Mouse (Mus musculus) neural tube, embryonic 10.5 days (tissue): ENCODE measurements at regions not wholly inside any gene's neighbourhood (a gene's known extent, or its start where the extent isn't known, plus 50 kb on each side); places are given as distances from the start of the nearest gene placed in this dataset.

Experiments
- DNase-seq: peaks from one replicate; pipeline ENCODE4 v3.0.0-alpha.2; 2017; ENCODE audit warnings: low spot score; ENCODE audit errors: extremely low spot score

DNA sequence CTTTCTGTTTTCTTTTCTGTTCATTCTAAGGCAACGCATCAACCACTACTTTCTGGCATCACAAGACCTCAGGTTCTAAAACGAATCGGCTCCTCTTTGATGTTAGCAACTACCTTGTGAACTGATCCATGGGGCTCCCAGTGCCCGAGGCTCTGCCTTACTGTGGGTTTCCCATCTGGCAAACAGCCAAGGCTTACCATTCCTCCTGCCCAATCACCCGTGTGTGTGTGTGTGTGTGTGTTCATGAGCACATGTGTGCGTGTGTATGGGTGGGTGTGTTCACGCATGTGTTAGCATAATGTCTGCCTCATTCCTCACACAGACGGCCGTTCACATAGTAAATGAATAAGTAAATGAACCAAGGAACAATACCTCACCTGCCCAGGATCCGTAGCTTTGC, 138.3 kb upstream of the Lpp start:
- DNase-seq, result no peak

DNA sequence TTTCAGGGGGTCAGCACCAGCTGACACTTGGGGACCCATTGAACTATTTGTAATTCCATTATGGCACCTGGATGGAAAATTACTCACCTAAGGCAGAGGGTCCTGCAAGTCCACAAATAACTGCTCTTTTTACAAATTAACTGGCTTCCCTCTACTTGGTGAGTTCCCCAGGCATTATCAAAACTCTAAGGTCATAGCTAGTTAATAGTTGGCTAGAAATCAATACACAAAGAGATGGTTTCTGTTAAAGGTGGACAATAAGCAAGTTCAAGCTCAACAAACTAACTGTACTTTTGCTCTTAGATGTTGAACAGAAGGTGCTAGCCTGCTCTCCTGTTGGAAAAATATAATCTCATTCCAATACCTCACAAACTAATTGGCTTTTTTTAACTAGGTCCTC, 138.7 kb upstream of the Lpp start:
- DNase-seq, result no peak

DNA sequence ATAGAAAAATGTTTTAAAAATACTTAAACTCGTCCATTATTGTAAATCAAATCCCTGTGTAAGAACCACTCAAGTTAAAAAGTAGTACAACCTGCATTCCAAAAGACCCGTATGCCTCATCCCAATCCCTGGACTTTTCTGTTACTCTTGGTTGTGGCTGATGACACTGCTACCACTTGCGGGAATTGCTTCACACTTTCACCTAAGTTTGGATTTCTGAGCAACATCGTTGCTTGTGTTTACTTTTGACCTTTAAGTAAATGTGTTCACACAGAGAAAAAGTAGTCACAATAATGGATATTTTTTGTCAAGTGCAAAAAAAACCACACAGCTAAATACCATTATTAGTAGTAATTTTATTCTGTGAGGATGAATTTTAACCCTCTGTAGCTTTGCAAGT, 139.2 kb upstream of the Lpp start:
- DNase-seq, result no peak

DNA sequence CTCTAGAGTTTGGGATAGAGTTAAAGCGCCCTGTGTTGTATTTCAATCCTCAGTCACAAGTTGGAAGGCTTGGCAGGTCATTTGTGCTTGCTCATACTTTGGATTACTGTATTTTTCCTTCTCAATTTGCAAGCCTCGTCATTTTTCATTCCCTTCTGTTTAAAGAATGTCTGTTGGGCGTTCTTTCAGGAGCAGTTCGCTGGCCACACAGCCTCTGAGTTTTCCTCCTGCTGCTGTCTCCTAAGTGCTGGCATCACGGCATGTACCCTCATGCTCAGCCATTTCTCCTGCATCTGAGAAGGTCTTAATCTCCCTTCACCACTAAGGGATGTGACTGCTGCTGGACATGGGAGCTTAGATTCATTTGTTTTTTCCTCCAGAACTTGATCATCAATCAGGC, 146.0 kb upstream of the Lpp start:
- DNase-seq, result no peak

DNA sequence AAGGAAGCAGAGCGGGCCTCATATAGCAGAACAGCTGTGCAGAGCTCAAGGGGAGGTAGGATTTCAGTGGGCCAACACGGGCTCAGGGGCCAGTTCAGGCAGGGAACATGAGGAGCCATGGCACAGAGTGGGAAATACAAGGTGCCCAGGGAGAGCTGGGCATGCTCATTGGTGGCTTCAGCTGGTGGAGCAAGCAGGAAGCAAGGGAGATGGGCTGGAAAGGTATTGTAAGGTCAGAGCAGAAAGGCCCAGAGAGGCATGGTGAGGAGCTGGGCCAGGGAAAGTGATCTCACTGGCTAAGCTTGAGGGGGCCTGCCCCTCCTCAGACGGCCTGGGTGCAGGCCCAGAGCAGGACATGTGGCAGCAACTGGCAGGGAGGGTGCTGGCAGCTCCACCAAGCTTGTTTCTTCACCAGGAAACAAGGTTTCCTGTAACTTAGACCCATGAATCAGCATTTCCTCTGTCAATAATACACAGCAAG, 155.2 kb upstream of the Lpp start:
- DNase-seq, result no peak

DNA sequence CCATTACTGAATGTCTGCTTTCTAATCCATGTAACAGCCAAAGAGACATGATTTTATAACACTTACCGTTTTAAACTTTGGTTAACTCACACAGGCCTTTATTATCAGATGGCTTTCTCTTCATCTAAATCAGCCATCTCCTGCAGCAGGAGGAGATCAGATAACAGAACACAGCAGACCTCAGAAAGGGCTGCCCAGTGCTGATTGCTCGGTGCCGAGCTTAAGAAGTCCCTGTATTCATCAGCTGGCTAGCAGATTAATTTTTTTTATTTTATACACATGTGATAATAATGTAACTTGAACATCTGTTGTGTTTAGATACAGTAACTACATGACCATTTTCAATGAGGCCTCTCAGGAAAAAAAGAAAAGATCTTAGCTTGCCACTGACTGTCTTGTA, 155.9 kb upstream of the Lpp start:
- DNase-seq, result no peak

DNA sequence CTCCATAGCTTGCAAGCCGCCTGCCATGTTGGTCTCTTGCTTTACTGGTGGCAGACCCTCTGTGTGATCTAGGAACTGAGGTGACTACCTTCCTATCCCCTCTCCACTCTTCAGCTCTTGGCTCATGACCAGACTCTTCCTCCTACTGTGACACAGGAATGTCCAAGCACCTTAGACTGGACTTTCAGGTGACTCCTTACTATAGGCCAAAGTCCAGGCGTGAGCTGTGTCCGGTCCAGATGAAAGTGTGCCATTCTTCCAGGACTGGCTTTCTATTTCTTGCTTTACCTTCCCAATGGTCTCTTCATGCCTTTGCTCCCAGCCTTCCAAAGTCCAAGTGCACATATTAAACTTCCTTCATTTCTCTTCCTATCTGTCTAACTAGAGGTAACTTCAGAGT, 156.3 kb upstream of the Lpp start:
- DNase-seq, result no peak

DNA sequence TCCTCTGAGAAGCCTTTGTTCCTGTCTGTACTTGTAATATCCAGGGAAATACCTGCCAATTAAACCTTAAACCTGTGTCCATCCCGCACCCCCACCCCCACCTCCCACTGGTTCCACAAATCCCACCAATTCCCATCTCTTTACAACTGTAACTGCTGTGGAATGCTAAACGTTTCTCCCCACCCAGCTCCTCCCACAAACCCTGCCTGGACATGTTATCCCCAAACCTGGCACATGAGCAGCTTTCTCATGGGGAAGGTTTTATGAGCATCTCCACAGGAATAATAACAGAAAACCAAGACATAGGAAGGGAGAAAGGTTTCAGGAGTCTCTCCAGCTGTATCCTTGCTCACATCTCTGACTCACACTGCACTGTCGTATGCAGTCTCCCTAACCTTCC, 156.8 kb upstream of the Lpp start:
- no peak for DNase-seq

DNA sequence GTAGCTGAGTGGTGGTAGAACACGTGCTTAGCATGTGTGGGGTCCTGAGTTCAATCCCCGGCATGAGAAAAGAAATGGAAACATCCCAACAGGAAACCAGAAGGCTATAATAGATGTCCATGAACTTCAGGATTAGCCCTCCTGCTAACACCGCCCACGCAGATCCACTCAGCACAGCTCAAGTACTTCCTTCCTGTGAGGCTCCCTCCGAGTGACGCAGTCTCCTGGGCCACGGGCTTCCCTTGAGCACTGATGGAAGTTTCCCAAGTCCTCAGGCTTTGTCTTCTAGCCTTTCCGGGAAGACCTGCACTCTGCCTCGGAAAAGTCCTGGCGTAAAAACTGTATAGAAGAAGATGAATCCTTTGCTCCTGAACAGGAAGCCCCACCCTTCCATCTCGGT, 158.5 kb upstream of the Lpp start:
- no peak for DNase-seq

DNA sequence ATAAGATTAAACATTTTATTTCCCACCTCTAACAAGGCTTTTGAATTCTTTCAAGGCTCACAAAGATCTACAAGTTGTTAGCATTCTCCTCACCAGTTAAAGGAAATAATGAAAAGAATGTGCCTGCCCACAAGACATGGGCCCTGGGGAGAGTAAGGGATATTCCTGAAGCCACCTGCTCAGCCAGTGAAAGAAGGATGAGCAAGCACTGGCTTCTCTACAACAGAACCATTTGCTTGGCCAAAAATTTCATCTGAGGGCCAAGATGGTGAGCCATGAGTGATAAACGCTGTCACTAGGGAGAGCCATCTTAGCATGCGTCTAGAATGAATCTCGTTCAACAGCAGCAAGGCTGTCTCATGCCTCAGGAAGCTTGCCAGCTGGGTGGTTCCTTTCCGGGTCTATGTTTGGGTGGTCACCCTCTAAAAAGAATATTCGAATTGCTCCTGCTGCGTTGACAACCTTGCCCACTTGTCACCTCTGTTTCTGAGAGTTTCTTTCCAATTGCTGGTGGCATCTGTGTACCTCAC, 161.2 kb upstream of the Lpp start:
- DNase-seq, result no peak

DNA sequence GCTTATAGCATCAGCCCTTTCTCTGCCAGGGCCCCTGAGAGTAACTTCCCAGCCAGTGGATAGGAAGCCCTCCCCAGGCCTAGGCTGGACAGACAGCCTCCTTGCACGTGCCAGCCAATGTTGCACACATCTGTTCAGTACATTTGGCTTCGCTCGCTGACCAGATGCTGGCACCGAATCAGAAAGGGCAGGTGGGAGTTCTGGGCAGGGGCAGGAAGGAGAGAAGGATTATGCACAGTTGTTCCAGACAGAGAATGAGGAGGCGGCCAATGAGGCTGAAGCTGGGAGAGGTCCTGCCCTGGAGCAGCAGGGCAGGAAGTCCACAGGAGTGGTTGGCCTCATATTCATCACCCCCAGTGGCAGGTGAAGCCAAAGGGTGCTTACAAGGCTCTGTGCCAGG, 161.8 kb upstream of the Lpp start:
- DNase-seq, result no peak

DNA sequence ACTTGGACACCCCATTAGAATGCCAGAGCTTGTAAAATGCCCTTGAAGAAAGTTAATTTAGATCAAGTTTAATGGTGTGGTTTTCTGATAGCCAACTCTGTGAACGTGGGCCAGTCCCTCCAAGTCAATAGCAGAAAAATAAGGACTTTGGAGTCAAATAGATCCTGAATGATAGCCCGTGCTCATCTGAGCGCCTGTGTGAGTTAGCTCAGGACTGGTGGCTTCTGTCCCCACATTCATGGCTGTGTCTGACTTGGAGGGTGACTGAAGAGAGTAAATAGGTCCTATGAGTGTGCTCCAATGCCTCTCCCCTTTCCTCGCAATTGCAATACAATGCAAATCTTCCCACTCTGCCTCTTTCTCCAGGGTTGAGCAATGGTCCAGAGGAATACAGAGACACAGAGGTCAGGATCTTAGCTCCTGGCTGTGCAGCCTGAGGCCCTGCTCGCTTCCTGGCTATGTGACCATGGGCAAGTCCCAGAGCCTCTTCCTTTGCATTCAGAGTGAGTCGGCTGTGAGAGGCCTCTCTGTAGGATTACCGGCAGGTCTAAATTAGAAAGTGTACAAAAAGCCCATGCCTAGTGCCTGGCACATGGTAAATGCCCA, 164.2 kb upstream of the Lpp start:
- DNase-seq, result no peak

DNA sequence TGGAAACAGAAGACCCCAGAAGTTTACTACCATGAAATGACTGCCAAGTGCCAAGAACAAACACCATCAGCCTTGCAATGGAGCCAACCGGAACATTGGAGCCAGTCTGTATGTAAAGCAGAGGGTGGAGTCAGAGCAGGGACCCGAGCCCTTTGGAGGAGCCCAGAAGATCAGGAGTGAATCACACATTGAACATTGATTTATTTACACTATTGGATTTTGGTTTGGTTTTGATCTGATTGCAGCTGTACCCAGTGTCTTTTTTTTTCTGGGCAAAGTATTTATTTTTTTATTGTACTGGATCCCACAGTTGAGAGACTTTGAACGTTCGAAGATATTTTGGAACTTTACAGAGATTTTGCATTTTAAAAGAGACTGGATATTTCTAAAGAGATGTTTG, 167.4 kb upstream of the Lpp start:
- no peak for DNase-seq

DNA sequence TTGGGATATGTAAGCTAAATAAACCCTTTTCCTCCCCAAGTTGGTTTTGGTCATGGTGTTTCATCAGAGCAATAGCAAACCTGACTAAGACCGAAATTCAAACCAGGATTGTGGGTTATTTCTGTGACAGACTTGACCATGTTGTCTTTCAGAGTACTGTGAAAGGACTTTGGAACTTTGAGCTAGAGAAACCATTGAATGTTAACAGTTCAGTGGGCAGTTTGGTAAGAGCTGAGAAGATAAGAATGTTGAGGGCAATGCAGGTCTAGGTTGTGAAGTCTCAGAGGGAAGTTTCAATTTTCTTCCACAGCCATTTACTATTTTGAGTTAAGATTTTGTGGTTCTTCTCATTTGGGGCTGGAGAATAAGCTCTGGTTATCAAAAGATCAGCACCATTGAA, 168.2 kb upstream of the Lpp start:
- DNase-seq, result no peak

DNA sequence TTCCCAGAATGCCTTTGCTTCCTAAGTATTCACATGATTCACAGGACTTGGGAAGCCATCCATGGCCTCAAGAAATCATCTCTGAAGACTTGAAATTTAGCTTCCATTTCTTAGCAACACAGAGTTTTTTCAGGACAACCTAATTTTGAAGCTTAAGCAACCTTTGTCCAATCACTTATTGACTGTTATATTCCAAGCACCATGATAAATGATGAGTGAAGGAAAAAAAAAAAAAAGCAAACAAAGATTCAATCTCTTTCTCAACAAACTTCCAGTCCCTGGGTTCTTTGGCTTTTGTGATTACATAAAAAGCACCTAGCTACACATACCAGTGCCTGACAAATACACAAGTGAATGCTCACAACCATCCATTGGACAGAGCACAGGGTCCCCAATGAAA, 169.4 kb upstream of the Lpp start:
- no peak for DNase-seq

DNA sequence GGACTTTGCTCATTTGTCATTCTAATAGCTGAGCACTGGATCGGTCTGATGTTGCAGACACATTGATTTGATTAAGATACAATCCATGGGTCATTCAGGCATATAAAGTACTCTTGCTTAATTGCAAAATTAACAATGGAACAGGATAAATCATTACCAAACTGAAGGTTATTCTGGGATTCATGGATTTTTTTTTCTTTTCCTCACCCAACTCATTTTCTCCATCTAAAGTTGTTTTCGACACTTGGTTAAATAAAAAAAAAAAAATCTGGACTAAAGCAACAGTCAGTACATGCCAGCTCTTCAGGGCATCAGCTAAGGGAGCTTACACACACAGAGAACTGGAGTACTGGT, 169.8 kb upstream of the Lpp start:
- no peak for DNase-seq

DNA sequence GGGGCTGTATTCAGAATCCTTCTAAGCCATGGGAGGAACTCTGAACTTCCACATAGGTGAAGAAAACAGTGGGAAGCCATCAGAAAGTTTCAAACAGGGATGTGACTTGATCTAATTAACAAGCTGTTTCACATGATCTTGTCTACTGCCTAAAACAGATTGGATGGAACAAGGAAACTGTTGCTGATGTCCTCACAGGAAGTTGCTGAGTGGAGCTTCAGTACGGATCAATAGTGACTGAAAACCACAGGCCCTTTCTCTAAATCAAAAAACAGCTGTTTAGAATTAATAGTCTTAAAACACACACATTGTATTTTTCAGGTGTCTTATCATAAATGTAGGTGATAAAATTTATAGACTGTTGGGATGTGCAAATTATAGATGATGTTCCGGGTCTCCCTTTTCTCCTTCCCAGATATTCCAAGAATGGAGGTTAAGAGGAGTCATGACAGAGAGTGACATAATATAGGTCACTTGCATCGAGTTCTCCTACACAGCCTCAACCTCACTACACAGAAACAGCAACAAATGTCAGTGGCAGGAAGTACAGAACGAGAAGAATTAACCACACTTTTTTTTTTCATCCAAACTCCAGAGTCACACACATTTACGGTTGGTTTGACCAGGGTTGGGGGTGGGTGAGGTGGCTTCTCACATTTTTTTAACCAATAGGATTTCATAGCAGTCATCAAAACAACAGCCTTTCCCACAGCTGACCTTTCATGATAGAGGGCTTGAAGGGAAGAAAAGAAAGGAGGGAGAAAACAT, 170.4 kb upstream of the Lpp start:
- no peak for DNase-seq

DNA sequence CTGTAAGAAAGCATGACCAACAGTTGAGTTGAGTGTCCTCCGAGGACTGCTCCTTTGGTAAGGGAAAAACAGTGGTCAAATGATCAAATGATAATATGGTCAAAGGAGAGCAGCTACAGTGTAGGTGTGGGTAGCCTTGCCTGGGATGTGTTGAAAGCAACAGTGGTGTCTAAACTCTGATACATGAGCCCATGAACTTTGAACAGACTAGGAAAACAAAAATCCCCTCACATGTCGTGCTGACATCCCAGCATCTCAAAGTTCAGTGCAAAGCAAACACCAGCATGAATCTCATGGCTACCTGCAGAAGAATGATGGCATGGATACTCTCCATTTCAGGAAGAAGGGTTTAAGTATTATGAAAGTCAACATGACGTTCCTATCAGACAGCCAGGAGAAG, 171.3 kb upstream of the Lpp start:
- DNase-seq, result no peak

DNA sequence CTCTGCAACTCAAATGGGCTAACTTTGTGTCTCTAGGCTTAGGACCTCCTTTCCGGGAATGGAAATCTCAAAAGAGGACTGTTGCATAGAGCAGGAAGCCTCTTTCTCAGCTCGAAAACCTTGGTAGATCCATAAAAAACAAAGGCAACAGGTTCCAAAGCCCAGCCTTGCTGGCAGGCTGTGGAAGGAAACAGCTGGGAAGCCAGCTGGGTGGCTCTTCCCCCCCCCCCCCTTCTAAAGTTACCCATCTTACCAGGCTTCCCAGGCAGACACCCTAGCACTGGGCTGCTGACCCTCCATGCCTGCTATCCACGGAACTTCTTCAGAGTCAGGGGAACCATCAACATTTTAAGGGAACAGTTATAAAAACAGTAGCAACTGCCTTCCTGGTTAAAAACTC, 172.7 kb upstream of the Lpp start:
- no peak for DNase-seq

DNA sequence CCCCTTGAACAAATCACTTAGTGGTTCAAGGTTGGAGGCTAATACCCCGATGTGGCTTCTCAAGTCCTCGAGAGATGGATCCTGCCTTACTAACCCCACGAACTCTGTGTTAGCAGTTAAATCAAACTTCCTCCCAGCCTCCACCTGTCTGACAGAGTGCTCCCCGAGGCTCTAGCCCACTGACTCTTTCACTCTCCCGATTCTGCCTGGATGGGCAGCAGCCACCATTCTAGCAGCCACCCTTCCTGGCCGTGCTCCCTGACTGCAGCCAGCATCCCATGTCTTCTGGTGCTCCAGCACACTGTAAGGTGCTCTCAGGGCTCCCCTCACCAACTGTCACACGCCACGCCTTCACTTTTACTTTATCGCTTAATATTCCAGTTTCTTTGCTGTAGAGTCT, 173.6 kb upstream of the Lpp start:
- DNase-seq, result no peak

DNA sequence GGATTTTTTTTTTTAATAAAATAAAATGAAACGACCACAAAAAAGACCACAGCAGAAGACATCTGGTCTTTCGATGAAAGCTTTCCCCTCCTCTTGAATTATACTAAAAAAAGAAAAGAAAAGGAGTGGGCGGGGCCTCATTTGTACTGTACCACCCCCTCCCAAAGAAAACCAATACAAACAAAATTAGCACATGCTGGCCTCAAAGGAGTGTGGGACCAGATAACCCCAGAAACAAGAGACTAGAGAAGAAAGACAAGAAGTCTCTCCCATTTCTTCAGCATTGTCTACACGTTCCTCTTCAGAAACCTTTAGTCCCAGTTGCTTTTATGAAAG, 174.5 kb upstream of the Lpp start:
- DNase-seq, result no peak

DNA sequence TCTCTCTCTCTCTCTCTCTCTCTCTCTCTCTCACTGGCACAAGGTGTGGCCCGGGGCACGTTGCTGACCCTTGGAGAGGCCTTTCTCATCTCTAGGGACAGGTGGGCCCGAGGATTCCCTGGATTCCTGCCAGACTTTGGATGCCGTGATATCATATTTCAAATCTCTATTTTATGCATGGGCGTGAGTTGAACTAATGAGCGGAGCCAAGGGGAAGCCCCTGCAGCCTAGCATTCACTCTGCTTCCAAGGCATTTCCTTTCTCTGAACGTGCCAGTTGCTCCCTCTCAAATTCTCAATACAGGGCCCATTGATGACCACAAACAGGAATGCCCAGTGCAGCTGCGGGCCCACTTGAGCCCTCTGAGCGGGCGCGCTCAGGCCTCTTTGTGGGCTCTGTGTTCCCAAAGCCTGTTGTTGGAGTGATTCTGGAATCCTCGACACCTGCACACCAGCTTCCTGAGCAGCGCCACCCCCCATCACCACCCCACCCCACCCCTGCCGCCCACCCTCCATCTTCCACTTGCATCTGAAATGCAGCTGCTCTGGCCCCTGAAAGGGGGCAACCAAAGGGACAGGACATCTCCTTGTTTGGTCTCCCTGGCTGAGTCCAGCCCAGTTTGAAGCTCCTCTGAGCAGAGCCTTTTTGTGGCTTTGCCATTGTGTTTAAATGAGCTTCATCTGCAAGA, 175.0 kb upstream of the Lpp start:
- DNase-seq, result no peak

DNA sequence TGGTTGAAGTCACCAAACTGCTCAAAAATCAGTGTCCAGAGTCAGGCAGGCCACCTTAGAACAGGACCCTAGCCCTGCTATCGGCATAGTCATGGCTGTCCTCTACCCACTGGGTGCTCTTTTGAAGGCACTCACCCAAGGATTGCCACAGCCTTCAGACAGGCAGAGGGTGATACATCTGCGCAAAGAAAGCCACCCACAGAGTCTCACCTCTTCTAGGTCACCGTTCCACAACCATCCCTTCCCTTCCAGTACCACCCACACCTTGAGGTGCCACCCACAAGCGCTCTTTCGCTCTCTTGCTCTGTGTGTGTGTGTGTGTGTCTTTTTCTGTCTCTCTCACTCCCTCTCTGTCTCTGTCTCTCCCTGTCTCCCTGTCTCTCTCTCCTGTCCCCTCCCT, 176.5 kb upstream of the Lpp start:
- DNase-seq, result no peak
